Mouse (Mus musculus) heart, embryonic 16.5 days (tissue): ENCODE data around the gene Ubxn11. TPM values are rescaled to one million over a fixed set of nuclear protein-coding genes. Genes with fewer than 3 reads are reported as not detected.

Experiments used
- ATAC-seq: fragments of 200-750 bp; cut with Nextera tagmentation; replicated peaks from 2 replicates; pipeline ENCODE4 v1.8.0; 2017; ENCODE audit warnings: moderate number of reproducible peaks; ENCODE audit not compliant: insufficient read depth, low FRiP score; ENCODE audit errors: extremely low read depth
- H3K27ac ChIP-seq: fragments of 300-500 bp; sonication (generic); 2 replicates; pipeline ENCODE4 v1.5.1; 2014; ENCODE audit warnings: mild to moderate bottlenecking, low read length, control low read depth, moderate library complexity
- H3K27me3 ChIP-seq: fragments of 300-500 bp; sonication (generic); 2 replicates; pipeline ENCODE4 v1.6.1; 2014; ENCODE audit warnings: low read length, mixed read lengths; ENCODE audit not compliant: control insufficient read depth, insufficient read depth
- H3K36me3 ChIP-seq: fragments of 300-500 bp; sonication (generic); 2 replicates; pipeline ENCODE4 v1.6.1; 2014; ENCODE audit not compliant: control insufficient read depth, insufficient read depth
- H3K4me1 ChIP-seq: fragments of 300-500 bp; sonication (generic); 2 replicates; pipeline ENCODE4 v1.6.1; 2014; ENCODE audit warnings: low read length, mixed read lengths; ENCODE audit not compliant: control insufficient read depth, insufficient read depth
- H3K4me2 ChIP-seq: fragments of 300-500 bp; sonication (generic); 2 replicates; pipeline ENCODE4 v1.6.1; 2014; ENCODE audit warnings: low read depth, mild to moderate bottlenecking, control low read depth, low read length
- H3K4me3 ChIP-seq: fragments of 300-500 bp; sonication (generic); 2 replicates; pipeline ENCODE4 v1.5.1; 2014; ENCODE audit warnings: mild to moderate bottlenecking, control low read depth, low read length
- H3K9ac ChIP-seq: fragments of 300-500 bp; sonication (generic); 2 replicates; pipeline ENCODE4 v1.6.1; 2014; ENCODE audit warnings: low read length, control low read depth
- H3K9me3 ChIP-seq: fragments of 300-500 bp; sonication (generic); replicated peaks from 2 replicates; pipeline ENCODE4 v1.6.1; 2016; ENCODE audit warnings: low read length; ENCODE audit not compliant: control insufficient read depth
- WGBS: fragments of 180-500 bp; shearing (Covaris S2); extraction: QIAGEN DNeasy Blood & Tissue Kit; methylation state at CpG from one replicate; pipeline ENCODE4 v1.1.7; 2014; 5-methylcytosine and 5-hydroxymethylcytosine counted together
- polyA plus RNA-seq: library from polyadenylated mRNA; unstranded; fragments of >200 nt; fragmentation: Nextera tagmentation; extraction: Ambion mirVana; gene quantifications from 2 replicates; pipeline ENCODE4 v1.2.1, GENCODE M21; 2015

Gene Ubxn11
- polyA plus RNA-seq, 1 experiment from 2014 or later: 3.5 TPM

DNA sequence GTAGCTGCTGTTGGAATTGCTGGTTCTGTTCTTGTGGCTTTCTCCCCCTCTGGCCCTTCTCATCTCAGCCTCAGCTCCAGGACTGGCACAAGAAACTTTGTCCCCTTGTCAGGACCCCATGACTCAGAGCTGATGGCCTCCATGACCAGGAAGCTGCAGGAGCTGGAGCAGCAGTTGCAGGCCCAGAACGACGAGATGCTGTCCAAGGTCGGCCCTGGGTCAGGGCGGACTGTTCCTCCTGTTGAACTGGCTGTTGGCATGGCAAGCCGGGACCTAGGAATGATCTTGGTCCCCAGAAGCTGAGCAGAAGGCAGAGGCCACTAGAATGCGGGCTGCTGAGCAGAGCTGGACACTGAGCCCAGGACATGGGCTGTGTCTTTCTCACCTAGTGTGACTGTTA, 10.0 kb downstream of the Ubxn11 start:
- Histone ChIP-seq H3K4me2 (no peak overlapping the region), H3K27ac (no peak overlapping the region), H3K27me3 (no peaks in the 10 kb centered on the region), H3K36me3 (no peaks in the 10 kb centered on the region), H3K4me1 (0 out of 2 replicates have a peak, but pooled peaks cover 3% of the 10 kb centered on the region), H3K4me3 (no peak overlapping the region), H3K9me3 (no peaks in the 10 kb centered on the region), H3K9ac (no peak overlapping the region)
- 58% methylated on average over 6 of the region's 6 CpGs for WGBS
- ATAC-seq: no peak

GRCm38 (mm10) chr4:134113356-134113994, 11.1 kb downstream of the Ubxn11 start:
- H3K9me3 ChIP-seq: no peaks in the 10 kb centered on the region
- 0 out of 2 replicates have a peak, but pooled peaks cover 3% of the 10 kb centered on the region for H3K4me1 ChIP-seq
- H3K4me3 ChIP-seq: no peak overlapping the region
- no peak overlapping the region for H3K4me2 ChIP-seq
- no peaks in the 10 kb centered on the region for H3K27me3 ChIP-seq
- ATAC-seq: no peak
- H3K9ac ChIP-seq: no peak overlapping the region
- WGBS: 58% methylated on average over 10 of the region's 10 CpGs
- H3K36me3 ChIP-seq: no peaks in the 10 kb centered on the region
- H3K27ac ChIP-seq: no peak overlapping the region

- no peak overlapping the region for H3K27ac ChIP-seq
- no peaks in the 10 kb centered on the region for H3K36me3 ChIP-seq
- H3K9me3 ChIP-seq: no peaks in the 10 kb centered on the region
- H3K4me1 ChIP-seq: 0 out of 2 replicates have a peak, but pooled peaks cover 3% of the 10 kb centered on the region
- no peaks in the 10 kb centered on the region for H3K27me3 ChIP-seq
- H3K4me2 ChIP-seq: no peak overlapping the region
- H3K9ac ChIP-seq: no peak overlapping the region
- no peak for ATAC-seq
- H3K4me3 ChIP-seq: no peak overlapping the region
- WGBS: 88% methylated on average over 4 of the region's 4 CpGs
These were observed 11.7 kb downstream of the Ubxn11 start for GRCm38 (mm10) chr4:134114038-134114437.

DNA sequence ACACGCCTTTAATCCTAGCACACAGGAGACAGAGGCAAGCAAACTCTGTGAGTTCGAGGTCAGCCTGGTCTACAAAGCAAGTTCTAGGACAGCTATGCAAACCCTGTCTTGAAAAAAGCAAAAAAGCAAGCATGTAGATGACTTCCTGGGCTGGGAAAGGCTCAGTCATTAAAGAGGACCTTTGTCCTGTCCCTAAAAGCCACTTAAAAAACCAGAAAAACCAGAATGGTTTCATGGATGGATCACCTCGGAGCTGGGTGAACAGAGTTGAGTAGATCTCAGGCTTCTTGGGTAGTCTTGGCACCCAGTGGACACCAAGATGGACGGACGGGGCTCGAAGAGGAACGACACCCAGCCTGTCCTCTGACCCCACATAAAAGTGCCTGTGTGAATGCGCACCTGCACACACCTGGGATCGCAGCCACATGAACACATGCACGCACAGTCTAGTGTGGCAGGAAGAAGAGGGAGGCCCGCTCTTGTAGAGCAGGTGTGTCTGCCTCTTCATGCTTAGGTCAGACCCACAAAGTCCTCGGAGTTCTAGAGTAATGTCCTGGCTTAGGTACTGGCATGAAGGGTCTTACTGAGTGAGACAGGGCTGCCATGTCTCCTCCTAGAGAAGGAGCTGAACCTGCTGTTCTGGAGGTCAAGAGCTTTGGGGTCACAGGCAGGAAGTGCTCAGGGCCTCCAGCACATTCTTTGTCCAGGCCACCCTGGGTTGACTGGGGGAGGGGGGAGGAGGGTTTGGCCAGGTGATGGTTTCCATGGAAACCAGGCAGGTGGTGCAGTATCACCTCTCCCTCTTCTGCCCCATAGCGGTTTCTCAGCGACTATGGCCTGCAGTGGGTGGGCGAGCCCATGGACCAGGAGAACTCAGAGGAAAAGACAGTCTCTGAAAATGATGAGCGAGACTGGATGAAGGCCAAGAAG, 13.1 kb downstream of the Ubxn11 start:
- no peak for ATAC-seq
- H3K36me3 ChIP-seq: no peaks in the 10 kb centered on the region
- peak overlapping the region; percentile 20; the same call in 1 of the 2 replicates for H3K27ac ChIP-seq
- no peak overlapping the region for H3K4me3 ChIP-seq
- H3K4me2 ChIP-seq: no peak overlapping the region
- H3K9me3 ChIP-seq: no peaks in the 10 kb centered on the region
- WGBS: 83% methylated on average over 16 of the region's 16 CpGs
- H3K27me3 ChIP-seq: no peaks in the 10 kb centered on the region
- 0 out of 2 replicates have a peak, but pooled peaks cover 3% of the 10 kb centered on the region for H3K4me1 ChIP-seq
- no peak overlapping the region for H3K9ac ChIP-seq

GRCm38 (mm10) chr4:134116501-134116900, 14.1 kb downstream of the Ubxn11 start:
- no peaks in the 10 kb centered on the region for H3K27me3 ChIP-seq

DNA sequence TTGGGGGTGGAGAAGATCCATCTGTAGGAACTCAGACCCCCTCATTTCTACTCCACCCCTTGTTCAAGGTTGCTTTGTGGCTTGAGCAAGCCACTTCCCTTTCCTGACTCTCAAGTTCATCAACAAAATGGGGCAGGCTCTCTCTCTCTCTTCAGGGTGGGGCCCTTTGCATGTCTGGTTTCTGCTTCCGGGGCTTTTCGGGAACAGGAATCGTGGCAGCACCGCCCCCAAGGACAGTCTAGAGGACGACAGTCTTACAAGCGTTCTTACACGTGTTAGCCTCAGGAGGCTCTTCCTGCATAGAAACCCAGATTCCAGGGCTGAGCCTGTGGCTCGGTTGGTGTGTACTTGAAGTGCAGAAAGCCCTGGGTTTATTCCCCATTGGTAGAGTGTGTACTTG, 14.6 kb downstream of the Ubxn11 start:
- Histone ChIP-seq H3K9ac (no peak overlapping the region), H3K4me1 (no peaks in the 10 kb centered on the region), H3K9me3 (no peaks in the 10 kb centered on the region), H3K36me3 (no peaks in the 10 kb centered on the region), H3K4me2 (no peak overlapping the region), H3K27me3 (no peaks in the 10 kb centered on the region), H3K4me3 (no peak overlapping the region), H3K27ac (peak overlapping the region; percentile 30; the same call in 1 of the 2 replicates)
- WGBS: 59% methylated on average over 8 of the region's 8 CpGs
- no peak for ATAC-seq

More at GRCm38 (mm10) chr4:134116501-134116900, 14.1 kb downstream of the Ubxn11 start:
- Histone ChIP-seq H3K4me1 (no peaks in the 10 kb centered on the region), H3K36me3 (no peaks in the 10 kb centered on the region), H3K4me3 (no peak overlapping the region), H3K27ac (peak overlapping the region; percentile 26; the same call in 1 of the 2 replicates), H3K9ac (no peak overlapping the region), H3K9me3 (no peaks in the 10 kb centered on the region), H3K4me2 (no peak overlapping the region)
- ATAC-seq: no peak
- 84% methylated on average over 2 of the region's 2 CpGs for WGBS

GRCm38 (mm10) chr4:134118126-134118800, 15.9 kb downstream of the Ubxn11 start:
- no peaks in the 10 kb centered on the region for H3K9me3 ChIP-seq
- H3K27ac ChIP-seq: peak overlapping the region; percentile 76
- peak overlapping the region; percentile 10; the same call in 1 of the 2 replicates for H3K4me2 ChIP-seq
- ATAC-seq: no peak; the same call in 1 of the 2 replicates
- no peaks in the 10 kb centered on the region for H3K27me3 ChIP-seq
- peak overlapping the region; percentile 5 for H3K9ac ChIP-seq
- H3K4me3 ChIP-seq: no peak overlapping the region
- H3K36me3 ChIP-seq: no peaks in the 10 kb centered on the region
- H3K4me1 ChIP-seq: no peaks in the 10 kb centered on the region
- WGBS: 56% methylated on average over 14 of the region's 14 CpGs

GRCm38 (mm10) chr4:134119042-134119441, 16.7 kb downstream of the Ubxn11 start:
- peak overlapping the region; percentile 76 for H3K27ac ChIP-seq
- no peak overlapping the region for H3K4me3 ChIP-seq
- H3K36me3 ChIP-seq: no peaks in the 10 kb centered on the region
- no peaks in the 10 kb centered on the region for H3K27me3 ChIP-seq
- ATAC-seq: no peak
- H3K9me3 ChIP-seq: no peaks in the 10 kb centered on the region
- peaks cover under 1% of the 10 kb centered on the region; the same call in 1 of the 2 replicates for H3K4me1 ChIP-seq
- H3K4me2 ChIP-seq: no peak overlapping the region
- 74% methylated on average over 5 of the region's 5 CpGs for WGBS
- peak overlapping the region; percentile 17; the same call in 1 of the 2 replicates for H3K9ac ChIP-seq
